Mouse (Mus musculus) lung, postnatal 14 days (tissue): ENCODE data around the gene Sugp1.
"Not testable (repeated sequence)": the region's sequence is repeated elsewhere in the genome, so short reads cannot be mapped to it uniquely, and the experiment has no call there.

ENCODE experiments used
- DNase-seq: peaks from one replicate; pipeline ENCODE4 v3.0.0; 2021

Gene Sugp1

DNA sequence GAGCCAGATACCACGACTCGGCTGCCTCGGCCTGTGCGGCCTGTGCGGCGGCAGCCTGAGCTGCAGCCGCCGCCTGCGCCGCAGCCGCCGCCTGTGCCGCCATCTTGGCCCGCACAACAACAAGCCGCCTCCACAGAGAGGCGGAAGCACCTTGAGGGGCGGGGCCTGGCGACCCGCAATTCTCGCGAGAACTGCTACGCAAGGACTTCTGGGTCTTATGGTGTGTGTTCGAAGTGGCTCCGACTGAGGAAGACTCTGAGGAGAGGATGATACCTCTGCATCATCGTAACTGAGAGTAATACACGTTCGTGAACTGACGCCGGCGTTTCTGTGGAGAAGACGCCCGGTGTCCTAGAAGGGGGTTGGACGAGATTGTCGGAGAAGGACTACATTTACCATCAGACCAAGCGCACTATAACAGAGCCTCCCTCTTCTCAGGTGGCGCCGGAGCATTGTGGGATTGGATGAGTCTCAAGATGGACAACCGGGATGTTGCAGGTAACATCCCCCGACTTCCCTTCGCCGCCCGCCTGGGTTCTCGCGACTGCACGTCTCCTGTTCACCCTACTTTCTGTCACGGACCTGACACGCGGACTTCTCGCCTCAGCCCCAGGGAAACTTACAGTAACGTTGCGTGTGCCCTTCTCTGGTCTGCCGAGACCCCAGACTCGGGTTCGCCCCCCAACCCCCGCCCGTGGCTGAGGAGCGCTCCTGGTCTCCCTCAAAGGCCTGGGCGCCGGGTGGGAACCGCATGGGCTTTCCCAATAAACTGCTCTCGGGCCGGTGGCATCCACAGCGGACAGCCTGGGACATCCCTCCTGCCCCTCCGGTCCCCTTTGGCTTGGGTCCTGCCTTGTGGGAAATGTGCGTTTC, at the start of gene Sugp1, which contains the start of gene Mau2:
Sugp1 (plus strand) TSS at position 231 of the 873 bp plus-strand sequence.
Mau2 (minus strand) TSS at position 152 of the 873 bp plus-strand sequence.
- DNase-seq = peak; percentile 98

DNA sequence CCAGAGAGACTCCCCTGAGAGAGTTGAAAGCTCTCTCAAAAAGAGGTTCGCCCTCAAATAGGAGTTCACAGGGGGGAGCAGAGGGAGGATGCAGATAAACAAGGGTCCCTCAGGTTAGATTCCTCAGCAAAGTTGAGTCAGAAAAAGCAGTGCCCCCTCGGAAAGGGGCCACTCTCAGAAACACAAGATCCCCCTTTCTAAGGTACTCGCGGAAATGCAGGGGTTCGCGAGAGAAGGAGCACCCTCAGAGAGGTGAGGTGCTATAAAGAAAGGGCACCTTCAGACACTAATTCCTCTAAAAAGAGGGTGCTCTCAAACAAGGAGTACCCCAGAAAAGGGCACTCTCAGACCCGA, 47.2 kb upstream of the Sugp1 start:
- no peak for DNase-seq

- DNase-seq = peak; percentile 100
Measured at GRCm38 (mm10) chr8:69995776-69996588, 46.6 kb upstream of the Sugp1 start, which contains the start of gene Gatad2a. TSS of gene Gatad2a (minus strand) at chr8:69996384.

DNA sequence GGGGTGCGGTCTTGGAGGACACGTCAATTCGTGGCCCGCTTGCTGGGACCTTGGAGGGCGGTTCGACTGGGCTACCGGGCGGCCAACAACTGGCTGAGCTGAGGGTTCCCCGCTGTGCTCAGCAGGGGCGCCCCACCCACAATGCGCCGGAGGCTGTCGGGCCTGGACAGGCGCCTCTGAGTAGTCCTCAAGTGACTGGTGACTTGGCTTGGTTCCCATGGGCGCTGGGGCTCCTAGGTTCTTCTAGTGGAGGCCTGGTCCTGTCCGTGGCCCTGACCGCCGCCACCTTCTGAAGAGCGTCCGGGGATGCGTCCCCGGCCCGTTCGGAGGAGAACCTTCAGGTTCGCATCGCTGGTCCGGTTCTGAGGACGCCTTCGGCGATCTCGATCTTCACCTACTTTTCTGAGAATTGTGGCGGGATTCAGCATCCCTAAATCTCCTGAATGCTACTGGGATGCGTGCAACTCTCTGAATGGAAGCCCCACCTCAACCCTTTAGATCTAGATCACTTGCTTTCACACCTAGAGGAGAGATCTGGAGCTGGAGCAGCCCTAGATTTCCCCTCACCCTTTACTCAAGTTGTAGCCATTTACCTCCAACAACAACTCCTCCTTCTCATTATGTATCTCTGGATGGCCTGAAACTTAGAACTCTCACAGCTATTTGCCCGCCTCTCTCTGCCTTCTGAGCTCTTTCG, 45.9 kb upstream of the Sugp1 start:
- no peak for DNase-seq

DNA sequence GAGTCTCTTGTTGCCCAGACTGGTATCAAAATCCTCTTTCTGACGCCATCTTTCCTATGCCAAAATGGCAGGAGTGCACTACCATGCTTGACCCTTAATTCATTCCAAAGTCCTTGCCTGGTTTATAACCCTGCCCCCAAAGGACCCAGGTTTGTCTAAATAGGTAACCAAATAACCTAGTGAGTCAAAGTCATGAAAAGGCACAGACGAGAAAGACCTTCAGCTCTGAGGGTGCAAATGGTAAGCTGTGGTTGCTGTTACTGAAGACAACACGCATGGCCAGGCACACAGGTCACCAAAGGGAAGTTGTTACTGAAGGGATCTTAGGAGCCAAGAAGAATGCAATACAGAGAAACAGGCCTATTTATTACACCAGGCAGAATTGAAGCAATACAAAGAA, 43.9 kb upstream of the Sugp1 start:
- no peak for DNase-seq

- no peak for DNase-seq
Measured at GRCm38 (mm10) chr8:69999236-69999635, 43.4 kb upstream of the Sugp1 start.

DNA sequence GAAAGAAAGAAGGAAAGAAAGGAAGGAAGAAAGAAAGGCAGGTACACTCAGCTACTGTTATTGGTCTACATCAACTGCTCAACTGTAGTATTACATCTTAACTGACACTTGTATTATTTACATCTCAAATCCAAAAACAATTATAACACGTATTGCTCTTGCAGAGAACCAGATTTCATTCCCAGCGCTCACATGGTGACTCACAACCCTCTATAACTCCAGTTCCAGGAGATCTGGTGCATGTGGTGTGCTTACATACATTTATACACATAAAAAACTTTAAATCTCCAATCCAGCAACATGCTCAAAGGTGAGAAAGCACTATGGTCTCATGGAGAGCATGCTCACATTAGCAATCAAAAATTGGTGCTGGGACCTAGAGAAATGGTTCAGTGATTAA, 42.4 kb upstream of the Sugp1 start:
- no peak for DNase-seq

- DNase-seq = peak; percentile 75
Measured at GRCm38 (mm10) chr8:70001176-70001891, 41.3 kb upstream of the Sugp1 start.

DNA sequence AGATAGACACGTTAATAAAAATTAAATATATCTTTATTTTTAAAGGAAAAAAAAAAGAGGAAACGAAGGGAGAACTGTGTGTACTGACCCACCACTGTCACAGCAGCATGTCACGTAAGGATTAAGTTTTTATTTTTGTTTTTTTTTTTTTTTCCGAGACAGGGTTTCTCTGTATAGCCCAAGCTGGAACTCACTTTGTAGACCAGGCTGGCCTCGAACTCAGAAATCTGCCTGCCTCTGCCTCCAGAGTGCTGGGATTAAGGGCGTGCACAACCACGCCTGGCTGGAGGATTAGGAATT, 40.8 kb upstream of the Sugp1 start:
- not testable (repeated sequence) for DNase-seq

DNA sequence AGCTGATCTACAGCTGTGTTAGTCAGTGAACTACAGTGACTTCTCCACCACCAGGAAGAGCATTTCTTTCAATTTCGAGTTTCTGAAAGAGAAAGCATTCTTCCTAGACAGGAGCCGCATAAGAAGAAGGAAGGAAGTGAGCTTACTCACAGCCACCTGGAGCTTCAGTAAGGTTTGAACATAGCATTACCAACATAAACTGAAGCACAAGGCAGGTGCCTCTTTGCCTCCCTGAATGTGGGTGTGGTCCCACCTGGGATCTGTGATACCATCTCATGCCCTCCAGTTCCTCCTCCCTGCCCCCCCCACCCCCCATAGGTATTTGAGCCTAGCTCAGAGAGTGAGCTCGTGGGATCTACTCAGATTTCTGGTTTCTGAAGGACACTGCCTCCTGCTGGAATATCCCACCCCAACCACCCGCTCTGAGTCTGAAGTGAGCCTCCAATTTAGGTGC, 39.4 kb upstream of the Sugp1 start:
- no peak for DNase-seq

DNA sequence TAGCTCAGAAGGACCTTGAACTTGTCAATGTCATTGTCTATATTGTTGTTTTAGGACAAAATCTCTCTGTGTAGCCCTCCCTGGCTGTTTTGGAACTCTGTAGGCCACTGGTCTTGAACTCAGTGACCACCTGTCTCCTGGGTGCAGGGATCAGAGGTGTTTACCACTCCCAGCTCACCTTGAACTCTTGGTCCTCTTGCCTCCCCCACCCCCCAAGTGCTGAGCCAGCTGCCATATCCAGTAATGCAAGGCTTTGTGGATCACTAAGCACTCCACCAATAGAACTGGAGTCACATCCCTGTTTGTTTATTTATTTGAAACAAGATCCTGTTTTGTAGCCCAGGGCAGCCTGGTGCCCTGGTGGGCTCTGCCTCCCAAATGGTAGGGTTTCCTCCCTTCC, 38.3 kb upstream of the Sugp1 start:
- DNase-seq = no peak

DNA sequence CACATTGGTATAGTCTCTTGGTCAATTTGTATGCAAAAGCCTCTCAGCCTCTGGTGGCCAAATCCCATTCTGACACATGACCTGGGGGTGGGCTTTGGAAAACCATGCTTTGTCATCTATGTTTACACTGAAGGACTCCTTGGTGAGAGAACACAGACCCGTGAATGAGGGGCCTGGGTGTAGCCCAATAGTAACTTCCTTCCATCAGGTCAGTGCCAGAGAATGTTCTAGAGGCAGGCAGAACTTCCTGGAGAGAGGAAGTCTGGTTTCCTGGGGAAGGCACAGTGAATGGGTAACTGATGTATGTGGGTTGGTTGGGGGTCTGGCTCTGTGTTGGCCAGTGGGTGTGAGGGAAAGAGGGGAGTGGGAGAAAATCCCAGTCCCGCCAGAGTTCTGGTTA, 37.4 kb upstream of the Sugp1 start:
- peak; percentile 35 for DNase-seq

DNA sequence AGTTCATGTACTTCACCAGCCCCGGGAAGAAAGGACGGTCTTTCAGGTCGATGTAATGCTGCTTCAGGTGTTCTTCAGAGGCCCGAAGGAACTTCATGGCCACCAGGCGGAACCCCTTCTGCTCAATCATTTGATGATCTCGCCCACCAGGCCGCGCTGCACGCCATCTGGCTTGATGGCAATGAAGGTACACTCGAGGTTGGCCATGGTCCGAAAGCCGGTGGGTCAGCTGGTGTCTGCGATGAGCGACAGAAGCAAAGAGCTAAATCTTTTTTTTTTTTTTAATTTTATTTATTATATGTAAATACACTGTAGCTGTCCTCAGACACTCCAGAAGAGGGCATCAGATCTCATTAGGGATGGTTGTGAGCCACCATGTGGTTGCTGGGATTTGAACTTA, 31.8 kb upstream of the Sugp1 start:
- DNase-seq = not testable (repeated sequence)

GRCm38 (mm10) chr8:70012350-70012749, 30.3 kb upstream of the Sugp1 start:
- DNase-seq = no peak

GRCm38 (mm10) chr8:70012763-70013162, 29.9 kb upstream of the Sugp1 start:
- no peak for DNase-seq

DNA sequence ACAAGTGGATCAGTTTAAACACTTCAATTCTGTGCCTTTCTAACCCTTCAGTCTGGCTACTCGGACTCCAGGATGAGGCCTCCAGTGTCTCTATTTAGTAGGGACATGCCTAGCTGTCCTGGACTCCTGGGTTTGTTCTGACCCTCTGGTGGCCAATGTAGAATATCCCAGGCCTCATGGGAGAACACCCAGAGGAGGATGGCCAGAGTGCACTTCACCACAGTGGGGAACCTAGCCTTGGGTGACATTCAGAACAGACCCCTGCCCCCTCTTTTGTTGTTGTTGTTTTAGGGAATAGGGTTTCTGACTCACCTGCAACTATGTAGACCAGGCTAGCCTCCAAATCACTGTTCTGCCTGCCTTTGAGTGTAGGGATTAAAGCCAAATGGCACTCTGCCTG, 27.6 kb upstream of the Sugp1 start:
- no peak for DNase-seq

GRCm38 (mm10) chr8:70023596-70023995, 19.0 kb upstream of the Sugp1 start:
- no peak for DNase-seq

DNA sequence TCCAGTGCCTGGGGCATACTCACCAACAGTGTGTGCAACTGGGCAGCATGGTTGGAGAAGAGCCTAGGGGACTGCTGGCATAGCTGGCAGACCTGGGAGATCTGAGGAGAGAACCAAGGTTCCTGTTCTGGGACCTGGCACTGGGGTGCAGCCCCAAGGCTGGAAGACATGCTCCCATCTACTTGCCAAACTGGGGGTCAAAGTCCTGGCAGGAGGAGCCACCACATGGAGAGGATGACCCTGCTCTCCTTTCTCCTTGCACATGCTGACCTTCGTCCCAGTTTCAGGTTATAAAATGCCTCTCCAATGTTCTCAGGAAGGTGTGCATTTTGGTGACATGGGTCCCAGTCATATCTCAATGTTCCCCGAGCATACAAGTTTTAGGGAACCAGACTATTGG, 16.5 kb upstream of the Sugp1 start:
- DNase-seq = no peak

DNA sequence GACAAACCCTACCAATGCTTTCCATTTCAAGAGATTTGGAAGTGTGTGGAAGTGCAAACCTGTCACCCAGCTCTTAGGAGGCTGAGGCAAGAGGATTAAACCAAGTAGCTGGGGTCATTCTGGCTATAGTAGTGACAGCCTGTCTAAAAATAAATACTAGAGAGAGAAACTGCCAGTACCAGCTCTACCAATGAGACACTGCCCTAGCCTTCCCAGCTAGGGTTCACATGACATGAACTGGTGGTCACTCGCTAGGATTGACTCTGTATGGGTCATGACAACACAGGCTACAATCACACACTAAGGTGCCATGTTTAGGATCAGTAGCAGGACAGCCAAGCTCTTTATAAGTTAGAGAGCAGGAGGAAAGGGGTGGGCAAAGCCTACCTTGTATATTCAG, 12.4 kb upstream of the Sugp1 start:
- DNase-seq = no peak

DNA sequence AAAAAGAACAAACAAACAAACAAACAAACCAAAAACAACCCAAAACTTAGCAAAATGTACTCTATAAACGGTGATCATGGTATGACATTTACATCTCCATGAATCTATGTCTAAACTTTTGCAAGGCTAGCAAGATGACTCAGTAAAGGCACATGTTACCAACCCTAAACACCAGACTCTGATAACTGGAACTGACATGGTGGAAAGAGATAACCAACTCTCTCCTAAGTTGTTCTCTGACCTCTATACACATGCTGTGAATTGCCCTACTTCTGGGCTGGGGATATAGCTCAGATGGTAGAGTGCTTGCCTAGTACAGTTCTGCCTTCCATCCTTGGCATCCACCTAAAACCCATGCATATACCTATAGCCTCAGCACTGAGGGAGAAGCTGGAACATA, 4.6 kb upstream of the Sugp1 start:
- DNase-seq = no peak

GRCm38 (mm10) chr8:70041885-70042546, 597 bp upstream of the Sugp1 start:
- peak; percentile 35 for DNase-seq

DNA sequence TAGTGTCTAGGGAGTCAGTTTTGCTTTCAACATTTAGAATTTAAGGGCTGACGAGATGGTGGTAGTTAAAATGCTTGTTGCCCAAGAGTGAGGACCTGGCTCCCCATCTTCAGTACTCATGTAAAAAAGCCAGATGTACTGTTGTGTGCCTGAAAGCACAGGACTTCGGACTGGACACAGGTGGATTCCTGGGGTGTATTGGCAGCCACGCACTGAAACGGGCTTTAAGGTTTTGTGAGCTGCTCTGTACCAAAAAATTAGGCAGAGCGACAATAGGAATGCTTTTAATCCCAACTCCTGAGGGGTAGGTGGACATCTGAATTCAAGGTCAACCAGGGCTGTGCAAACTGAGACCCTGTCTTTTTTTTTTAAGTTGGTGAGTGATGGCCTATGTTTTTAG, 1.4 kb downstream of the Sugp1 start:
- no peak for DNase-seq
